Mouse (Mus musculus) ES-E14 (cell line): ENCODE measurements around the gene Bid.

Source experiments
- HCFC1 ChIP-seq: IDR thresholded peaks from 2 replicates; pipeline ENCODE4 v1.6.1; 2012; ENCODE audit warnings: low read length, inconsistent platforms, borderline replicate concordance; ENCODE audit not compliant: insufficient read depth
- MAFK ChIP-seq: IDR thresholded peaks from 2 replicates; pipeline ENCODE4 v1.6.1; 2014; ENCODE audit warnings: mild to moderate bottlenecking, low read depth, low read length, inconsistent platforms; ENCODE audit not compliant: insufficient read depth

- no peak for TF ChIP-seq HCFC1
- no peak for TF ChIP-seq MAFK
Observed at GRCm38 (mm10) chr6:120901776-120902645, 14.6 kb downstream of the Bid start.
